Mouse (Mus musculus) splenic B cell, adult 2 months (primary cell): ENCODE results near the gene Tnmd.

ENCODE experiments used
- DNase-seq: peaks from one replicate; pipeline ENCODE4 v3.0.0-alpha.2; 2011; ENCODE audit warnings: low read depth, low spot score
- H3K27me3 ChIP-seq: 2 replicates; pipeline ENCODE4 v1.6.1; 2012; ENCODE audit warnings: mild to moderate bottlenecking, low read length, moderate library complexity, mixed read lengths; ENCODE audit not compliant: control insufficient read depth, poor library complexity, insufficient read depth, severe bottlenecking
- H3K36me3 ChIP-seq: 2 replicates; pipeline ENCODE4 v1.6.1; 2012; ENCODE audit warnings: mild to moderate bottlenecking, low read length, moderate library complexity, mixed read lengths; ENCODE audit not compliant: control insufficient read depth, poor library complexity, insufficient read depth, severe bottlenecking

The Tnmd gene

GRCm38 (mm10) chrX:133850680-133851079, at the start of gene Tnmd:
Gene Tnmd, plus strand, starts transcription at chrX:133850980.
- H3K36me3 ChIP-seq, result no peaks in the 10 kb centered on the region
- no peaks in the 10 kb centered on the region for H3K27me3 ChIP-seq
- DNase-seq, result no peak

DNA sequence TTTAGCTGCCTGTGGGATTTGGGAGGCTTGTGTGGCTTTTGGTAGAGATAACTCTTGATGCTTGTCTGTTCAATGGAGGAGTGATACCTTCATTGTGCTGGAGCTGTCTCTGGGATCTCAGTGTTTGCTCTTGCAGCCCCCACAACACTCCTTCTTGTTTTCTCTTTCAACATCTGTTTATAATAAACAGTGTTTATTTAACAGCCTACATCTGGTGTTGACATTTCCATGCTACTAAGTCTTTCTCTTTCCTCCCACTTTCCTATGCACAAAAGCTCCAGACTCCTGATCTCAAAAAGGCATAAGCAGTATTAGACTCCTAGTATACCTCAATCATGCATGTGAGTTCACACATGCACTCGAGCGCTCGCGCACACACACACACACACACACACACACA, 2.9 kb downstream of the Tnmd start:
- Histone ChIP-seq H3K36me3 (no peaks in the 10 kb centered on the region), H3K27me3 (no peaks in the 10 kb centered on the region)
- no peak for DNase-seq

DNA sequence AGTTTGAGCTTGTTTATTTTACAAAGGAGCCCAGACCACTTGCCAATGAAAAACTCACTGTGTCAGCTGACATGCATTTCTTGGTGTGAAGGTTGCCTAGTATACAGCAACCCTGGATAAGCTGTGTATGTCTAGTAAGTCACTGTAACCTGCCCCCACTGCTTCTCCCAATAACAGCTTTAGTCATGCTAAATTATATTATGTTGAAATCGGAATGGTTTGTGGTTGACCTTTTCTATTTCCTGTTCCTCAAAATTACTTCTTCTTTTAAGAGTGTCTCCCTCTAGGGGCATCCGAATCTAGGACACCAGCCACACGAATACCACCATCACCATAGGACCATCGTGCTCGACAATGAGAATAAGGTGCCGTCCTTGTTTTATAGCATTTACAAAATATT, 19.0 kb downstream of the Tnmd start:
- DNase-seq, result peak; percentile 5
- H3K36me3 ChIP-seq, result no peaks in the 10 kb centered on the region
- H3K27me3 ChIP-seq, result no peaks in the 10 kb centered on the region

GRCm38 (mm10) chrX:133887308-133887707, 36.5 kb downstream of the Tnmd start:
- Histone ChIP-seq H3K36me3 (no peaks in the 10 kb centered on the region), H3K27me3 (no peaks in the 10 kb centered on the region)
- no peak for DNase-seq

GRCm38 (mm10) chrX:133888111-133888510, 37.3 kb downstream of the Tnmd start:
- DNase-seq, result no peak
- Histone ChIP-seq H3K27me3 (no peaks in the 10 kb centered on the region), H3K36me3 (no peaks in the 10 kb centered on the region)

GRCm38 (mm10) chrX:133898014-133898542, 47.3 kb downstream of the Tnmd start, which contains the start of gene Tspan6:
Gene Tspan6, minus strand, starts transcription at chrX:133898429.
- peak; percentile 71 for DNase-seq
- Histone ChIP-seq H3K36me3 (no peaks in the 10 kb centered on the region), H3K27me3 (no peaks in the 10 kb centered on the region)

GRCm38 (mm10) chrX:133908261-133908660, 57.5 kb downstream of the Tnmd start, which contains the start of gene Srpx2:
Gene Srpx2, plus strand, starts transcription at chrX:133908426.
- H3K27me3 ChIP-seq, result no peaks in the 10 kb centered on the region
- H3K36me3 ChIP-seq, result no peaks in the 10 kb centered on the region
- no peak for DNase-seq

DNA sequence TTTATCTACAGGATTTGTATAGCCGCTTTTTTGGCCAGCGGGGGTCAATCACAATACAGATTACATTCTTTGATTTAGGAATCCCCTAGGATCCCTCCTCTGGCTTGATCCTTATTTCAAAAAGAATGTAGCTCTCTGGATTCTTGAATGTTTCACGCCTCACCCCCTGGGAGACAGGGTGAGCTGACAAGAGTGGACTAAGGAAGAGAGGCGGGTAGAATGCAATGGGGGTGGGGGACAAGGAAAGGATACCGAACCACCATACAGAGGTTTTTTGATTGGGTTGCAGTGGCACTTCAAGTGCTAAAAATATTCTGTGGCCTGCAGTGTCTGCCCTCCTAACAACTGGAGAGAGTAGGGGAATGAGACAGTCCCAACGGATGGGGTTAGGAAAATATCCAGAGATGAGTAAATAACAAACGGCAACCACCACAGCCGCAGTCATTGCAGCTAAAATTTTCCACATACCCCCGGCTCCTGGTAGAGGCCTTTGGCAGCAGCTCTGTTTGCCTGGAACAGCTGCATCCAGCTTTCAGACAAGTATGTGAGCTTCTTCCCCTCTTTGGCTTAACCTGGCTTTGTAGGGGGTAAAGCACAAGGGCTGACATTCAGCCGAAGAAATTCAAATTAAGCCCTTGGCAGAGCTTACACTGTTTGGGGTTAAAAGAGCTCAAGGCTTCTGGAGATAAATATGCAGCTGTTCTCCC, 60.8 kb downstream of the Tnmd start:
- H3K27me3 ChIP-seq, result no peaks in the 10 kb centered on the region
- no peak for DNase-seq
- H3K36me3 ChIP-seq, result no peaks in the 10 kb centered on the region

DNA sequence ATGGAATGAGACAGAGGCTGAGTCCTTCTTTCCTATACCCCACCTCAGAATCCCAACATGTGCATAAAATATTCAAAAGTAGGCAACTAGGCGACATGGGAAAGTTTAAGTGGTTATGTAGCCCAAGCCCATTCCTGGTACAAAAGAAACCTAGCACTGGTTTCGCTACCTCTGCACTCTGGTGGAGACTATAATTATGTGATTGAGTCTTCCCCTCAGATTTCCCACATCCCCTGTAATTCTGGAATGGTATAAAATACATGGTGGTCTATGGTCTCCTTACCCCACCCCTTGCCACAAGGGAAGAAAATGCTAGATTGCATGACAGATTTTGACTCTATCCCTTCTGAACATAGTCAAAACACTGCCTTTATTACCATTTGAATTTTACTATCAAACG, 62.2 kb downstream of the Tnmd start:
- DNase-seq, result no peak
- Histone ChIP-seq H3K36me3 (no peaks in the 10 kb centered on the region), H3K27me3 (no peaks in the 10 kb centered on the region)

- H3K36me3 ChIP-seq, result no peaks in the 10 kb centered on the region
- DNase-seq, result no peak
- no peaks in the 10 kb centered on the region for H3K27me3 ChIP-seq
These were observed 63.4 kb downstream of the Tnmd start for GRCm38 (mm10) chrX:133914219-133914618.
